Mouse (Mus musculus): ENCODE data around the gene Sox18.
A peak's percentile ranks its signal among the peaks of the same experiment; 100 is the strongest.

Sox18 gene

GRCm38 (mm10) chr2:181646626-181647472 is 24.6 kb downstream of the Sox18 start:
- DNase-seq (ENCODE audit: low spot score): no peak

GRCm38 (mm10) chr2:181645666-181646065 is 25.8 kb downstream of the Sox18 start:
- no peak for DNase-seq (ENCODE audit: low spot score)

DNA sequence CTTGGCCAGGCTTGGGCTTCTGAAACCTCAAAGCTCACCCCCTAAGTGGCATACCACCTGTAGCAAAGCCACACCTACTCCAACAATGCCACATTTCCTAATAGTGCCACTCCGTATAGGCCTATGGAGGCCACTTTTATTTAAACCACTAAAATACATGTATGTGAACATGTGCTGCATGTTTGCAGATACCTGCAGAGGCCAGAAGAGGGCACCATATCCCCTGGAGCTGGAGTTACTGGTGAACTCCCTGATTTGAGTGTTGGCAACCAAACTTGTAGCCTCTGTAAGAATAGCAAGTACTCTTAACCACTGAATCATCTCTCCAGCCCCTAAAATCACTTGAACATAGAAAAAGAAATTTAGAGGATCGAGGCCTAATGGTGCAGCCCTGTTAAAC is 27.1 kb downstream of the Sox18 start:
- DNase-seq (ENCODE audit: low spot score): peak; percentile 21

DNA sequence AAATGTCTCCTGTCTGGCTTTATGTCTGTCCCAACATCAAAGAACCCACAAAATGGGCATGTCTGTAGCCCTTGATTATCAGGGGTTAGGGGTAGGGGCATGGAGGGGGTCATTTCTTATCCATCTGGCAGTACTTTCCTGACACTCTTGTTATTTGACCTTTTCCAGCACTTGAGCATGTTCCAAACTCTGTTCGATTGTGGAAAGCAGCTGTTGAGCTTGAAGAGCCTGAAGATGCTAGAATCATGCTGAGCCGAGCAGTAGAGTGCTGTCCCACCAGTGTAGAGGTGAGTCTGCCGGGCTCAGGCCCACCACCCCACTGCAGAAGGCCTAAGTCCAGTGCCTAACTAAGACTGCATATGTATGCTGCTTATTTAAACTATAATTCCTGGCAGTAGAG is 35.6 kb downstream of the Sox18 start:
- DNase-seq (ENCODE audit: low spot score): no peak

GRCm38 (mm10) chr2:181632624-181633023 is 38.8 kb downstream of the Sox18 start:
- DNase-seq (ENCODE audit: low spot score): peak; percentile 15

DNA sequence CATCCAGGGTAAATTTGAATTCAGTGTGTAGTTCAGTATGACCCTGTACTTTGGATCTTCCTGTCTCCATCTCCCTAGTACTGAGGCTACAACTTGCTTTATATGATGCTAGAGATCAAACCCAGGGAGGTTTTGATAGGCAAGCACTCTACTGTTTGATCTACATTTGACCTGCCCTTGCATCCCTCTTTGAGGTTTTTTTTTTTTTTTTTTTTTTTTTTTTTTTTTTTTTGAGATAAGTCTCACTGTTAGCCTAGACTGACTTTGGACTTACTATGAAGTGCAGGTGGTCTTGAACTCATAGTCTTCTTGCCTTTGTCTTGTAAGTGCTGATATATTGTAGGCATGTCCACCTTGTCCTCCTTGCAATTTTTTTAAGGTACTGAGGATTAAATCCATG is 43.0 kb downstream of the Sox18 start:
- no peak for DNase-seq (ENCODE audit: low spot score)

- peak; percentile 30 for DNase-seq (ENCODE audit: low spot score)
These were observed 48.0 kb downstream of the Sox18 start for GRCm38 (mm10) chr2:181623401-181623800.

Measured in layer of hippocampus, adult 11-12 months (tissue).